Mouse (Mus musculus) ES-E14 (cell line): ENCODE measurements at regions not wholly inside any gene's neighbourhood (a gene's known extent, or its start where the extent isn't known, plus 50 kb on each side); places are given as distances from the start of the nearest gene placed in this dataset.
"Not testable (repeated sequence)": the region's sequence is repeated elsewhere in the genome, so short reads cannot be mapped to it uniquely, and the experiment has no call there.

Experiments used
- DNase-seq: peaks from one replicate; pipeline ENCODE4 v3.0.0-alpha.2; 2013; ENCODE audit warnings: low read depth, low spot score
- H3K27ac ChIP-seq: 2 replicates; pipeline ENCODE4 v1.5.1; 2012; ENCODE audit warnings: low read depth, mild to moderate bottlenecking, low read length, moderate library complexity, mixed read lengths; ENCODE audit not compliant: poor library complexity, insufficient read depth, severe bottlenecking
- H3K36me3 ChIP-seq: 2 replicates; pipeline ENCODE4 v1.6.1; 2012; ENCODE audit warnings: mild to moderate bottlenecking, low read length, moderate library complexity, mixed read lengths; ENCODE audit not compliant: control insufficient read depth, poor library complexity, insufficient read depth, severe bottlenecking
- H3K4me1 ChIP-seq, 2 experiments: fragments of 150-350 bp in 1 of 2; sonication (generic) in 1 of 2; 2 replicates each; pipeline ENCODE4 v1.6.1; 2012; ENCODE audit warnings: low read length in 2 of 2, mild to moderate bottlenecking in 1 of 2, mixed read lengths in 1 of 2; ENCODE audit not compliant: control insufficient read depth in 2 of 2, insufficient read depth in 2 of 2, poor library complexity in 1 of 2
- H3K4me3 ChIP-seq, 2 experiments: fragments of 150-350 bp in 1 of 2; sonication (generic) in 1 of 2; 2 replicates each; pipeline ENCODE4 v1.5.1; 2012; ENCODE audit warnings: low read length in 2 of 2, low read depth in 1 of 2, mild to moderate bottlenecking in 1 of 2, mixed read lengths in 1 of 2; ENCODE audit not compliant: insufficient read depth in 1 of 2, poor library complexity in 1 of 2, severe bottlenecking in 1 of 2
- H3K9ac ChIP-seq: 2 replicates; pipeline ENCODE4 v1.6.1; 2012; ENCODE audit warnings: low read depth, mild to moderate bottlenecking, low read length, mixed read lengths; ENCODE audit not compliant: poor library complexity, insufficient read depth, severe bottlenecking
- H3K9me3 ChIP-seq: fragments of 150-350 bp; sonication (generic); 2 replicates; pipeline ENCODE4 v1.6.1; 2012; ENCODE audit warnings: low read depth, mild to moderate bottlenecking, low read length; ENCODE audit not compliant: control insufficient read depth, insufficient read depth
- CHD2 ChIP-seq: IDR thresholded peaks from 2 replicates; pipeline ENCODE4 v1.6.1; 2014; ENCODE audit warnings: mild to moderate bottlenecking, low read depth, low read length, inconsistent platforms
- HCFC1 ChIP-seq: IDR thresholded peaks from 2 replicates; pipeline ENCODE4 v1.6.1; 2012; ENCODE audit warnings: low read length, inconsistent platforms, borderline replicate concordance; ENCODE audit not compliant: insufficient read depth
- MAFK ChIP-seq: IDR thresholded peaks from 2 replicates; pipeline ENCODE4 v1.6.1; 2014; ENCODE audit warnings: mild to moderate bottlenecking, low read depth, low read length, inconsistent platforms; ENCODE audit not compliant: insufficient read depth
- ZC3H11A ChIP-seq: IDR thresholded peaks from 2 replicates; pipeline ENCODE4 v1.6.1; 2012; ENCODE audit warnings: low read depth, mild to moderate bottlenecking, inconsistent platforms, low read length, borderline replicate concordance
- ZNF384 ChIP-seq: IDR thresholded peaks from 2 replicates; pipeline ENCODE4 v1.6.1; 2012; ENCODE audit warnings: low read depth, low read length, inconsistent platforms
- in situ Hi-C, 2 experiments: fragments of 600-800 bp; cut with MboI; formaldehyde crosslinking; loops; one replicate each; pipeline ENCODE4 v1.15.1; 2025; ENCODE audit warnings: low sequenced_read_pairs in 2 of 2, inconsistent platforms in 1 of 2; ENCODE audit not compliant: unreplicated experiment in 2 of 2

DNA sequence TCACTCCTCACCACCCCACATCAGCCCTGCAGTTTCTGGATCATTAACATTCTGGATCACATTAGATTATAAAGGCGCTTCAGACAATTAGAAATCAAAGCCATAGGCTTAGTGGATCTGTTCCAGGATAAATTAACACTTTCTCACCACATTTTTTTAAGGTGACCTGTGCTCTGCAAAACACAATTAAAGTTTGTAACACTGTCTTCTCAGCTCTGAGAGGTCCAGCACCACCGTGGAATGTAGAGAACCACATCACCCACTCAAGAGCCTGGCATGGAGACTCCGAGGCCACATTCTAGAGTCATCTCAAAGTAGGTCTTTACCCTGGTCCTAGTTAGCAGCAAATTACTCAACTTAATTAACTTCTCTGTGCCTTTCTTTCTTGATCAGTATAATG, 58.4 kb upstream of the Galnt18 start:
- no peak for TF ChIP-seq CHD2
- TF ChIP-seq ZC3H11A, result no peak
- TF ChIP-seq HCFC1, result no peak
- no peak for TF ChIP-seq MAFK
- no peak for TF ChIP-seq ZNF384
- Histone ChIP-seq H3K4me1 (no peaks in the 10 kb centered on the region), H3K9me3 (no peaks in the 10 kb centered on the region), H3K9ac (no peak overlapping the region), H3K36me3 (no peaks in the 10 kb centered on the region), H3K4me3 (no peak overlapping the region), H3K27ac (no peak overlapping the region)
- in situ Hi-C loops, result no loop called here
- DNase-seq, result no peak

DNA sequence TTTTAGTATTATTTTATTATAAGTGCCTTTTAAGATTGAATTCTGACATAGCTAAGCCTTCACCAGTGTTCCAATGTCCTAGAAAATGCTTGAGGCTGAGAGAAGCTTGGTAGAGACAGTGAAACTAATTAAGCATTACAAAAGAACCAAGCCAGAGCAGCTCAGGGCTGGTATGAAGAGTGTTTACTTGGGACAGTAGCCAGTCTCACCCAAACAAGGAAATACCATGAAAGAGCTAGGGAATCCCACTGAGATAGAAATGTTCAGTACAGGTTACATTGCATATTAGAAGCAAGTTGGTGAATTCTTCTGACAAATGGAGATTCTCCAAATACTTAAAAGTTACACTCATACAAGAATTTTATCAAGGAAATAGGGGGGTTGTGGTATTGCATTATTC, 54.6 kb upstream of the Galnt18 start:
- DNase-seq, H3K4me3 ChIP-seq, H3K9ac ChIP-seq, H3K9me3 ChIP-seq, H3K4me1 ChIP-seq, H3K36me3 ChIP-seq, in situ Hi-C loops, H3K27ac ChIP-seq: not testable (repeated sequence)

GRCm38 (mm10) chr7:111829931-111830330, 50.2 kb upstream of the Galnt18 start:
- Histone ChIP-seq H3K27ac (no peak overlapping the region), H3K9me3 (no peaks in the 10 kb centered on the region), H3K36me3 (no peaks in the 10 kb centered on the region), H3K4me3 (no peak overlapping the region), H3K4me1 (no peaks in the 10 kb centered on the region), H3K9ac (no peak overlapping the region)
- TF ChIP-seq ZC3H11A, result no peak
- no peak for TF ChIP-seq MAFK
- TF ChIP-seq ZNF384, result no peak
- no peak for TF ChIP-seq CHD2
- no peak for TF ChIP-seq HCFC1
- in situ Hi-C loops, result no loop called here
- DNase-seq, result peak; percentile 21
